Mouse (Mus musculus) heart, embryonic 16.5 days (tissue): ENCODE results near the gene Ddn. TPM values are rescaled to one million over a fixed set of nuclear protein-coding genes. Genes with fewer than 3 reads are reported as not detected.
A peak's percentile ranks its signal among the peaks of the same experiment; 100 is the strongest.

Source experiments
- ATAC-seq: fragments of 200-750 bp; cut with Nextera tagmentation; replicated peaks from 2 replicates; pipeline ENCODE4 v1.8.0; 2017; ENCODE audit warnings: moderate number of reproducible peaks; ENCODE audit not compliant: insufficient read depth, low FRiP score; ENCODE audit errors: extremely low read depth
- H3K27ac ChIP-seq: fragments of 300-500 bp; sonication (generic); 2 replicates; pipeline ENCODE4 v1.5.1; 2014; ENCODE audit warnings: mild to moderate bottlenecking, low read length, control low read depth, moderate library complexity
- H3K27me3 ChIP-seq: fragments of 300-500 bp; sonication (generic); 2 replicates; pipeline ENCODE4 v1.6.1; 2014; ENCODE audit warnings: low read length, mixed read lengths; ENCODE audit not compliant: control insufficient read depth, insufficient read depth
- H3K36me3 ChIP-seq: fragments of 300-500 bp; sonication (generic); 2 replicates; pipeline ENCODE4 v1.6.1; 2014; ENCODE audit not compliant: control insufficient read depth, insufficient read depth
- H3K4me1 ChIP-seq: fragments of 300-500 bp; sonication (generic); 2 replicates; pipeline ENCODE4 v1.6.1; 2014; ENCODE audit warnings: low read length, mixed read lengths; ENCODE audit not compliant: control insufficient read depth, insufficient read depth
- H3K4me2 ChIP-seq: fragments of 300-500 bp; sonication (generic); 2 replicates; pipeline ENCODE4 v1.6.1; 2014; ENCODE audit warnings: low read depth, mild to moderate bottlenecking, control low read depth, low read length
- H3K4me3 ChIP-seq: fragments of 300-500 bp; sonication (generic); 2 replicates; pipeline ENCODE4 v1.5.1; 2014; ENCODE audit warnings: mild to moderate bottlenecking, control low read depth, low read length
- H3K9ac ChIP-seq: fragments of 300-500 bp; sonication (generic); 2 replicates; pipeline ENCODE4 v1.6.1; 2014; ENCODE audit warnings: low read length, control low read depth
- H3K9me3 ChIP-seq: fragments of 300-500 bp; sonication (generic); replicated peaks from 2 replicates; pipeline ENCODE4 v1.6.1; 2016; ENCODE audit warnings: low read length; ENCODE audit not compliant: control insufficient read depth
- WGBS: fragments of 180-500 bp; shearing (Covaris S2); extraction: QIAGEN DNeasy Blood & Tissue Kit; methylation state at CpG from one replicate; pipeline ENCODE4 v1.1.7; 2014; 5-methylcytosine and 5-hydroxymethylcytosine counted together
- polyA plus RNA-seq: library from polyadenylated mRNA; unstranded; fragments of >200 nt; fragmentation: Nextera tagmentation; extraction: Ambion mirVana; gene quantifications from 2 replicates; pipeline ENCODE4 v1.2.1, GENCODE M21; 2015

Gene Ddn
- polyA plus RNA-seq, 1 experiment from 2014 or later: 0.32 TPM

DNA sequence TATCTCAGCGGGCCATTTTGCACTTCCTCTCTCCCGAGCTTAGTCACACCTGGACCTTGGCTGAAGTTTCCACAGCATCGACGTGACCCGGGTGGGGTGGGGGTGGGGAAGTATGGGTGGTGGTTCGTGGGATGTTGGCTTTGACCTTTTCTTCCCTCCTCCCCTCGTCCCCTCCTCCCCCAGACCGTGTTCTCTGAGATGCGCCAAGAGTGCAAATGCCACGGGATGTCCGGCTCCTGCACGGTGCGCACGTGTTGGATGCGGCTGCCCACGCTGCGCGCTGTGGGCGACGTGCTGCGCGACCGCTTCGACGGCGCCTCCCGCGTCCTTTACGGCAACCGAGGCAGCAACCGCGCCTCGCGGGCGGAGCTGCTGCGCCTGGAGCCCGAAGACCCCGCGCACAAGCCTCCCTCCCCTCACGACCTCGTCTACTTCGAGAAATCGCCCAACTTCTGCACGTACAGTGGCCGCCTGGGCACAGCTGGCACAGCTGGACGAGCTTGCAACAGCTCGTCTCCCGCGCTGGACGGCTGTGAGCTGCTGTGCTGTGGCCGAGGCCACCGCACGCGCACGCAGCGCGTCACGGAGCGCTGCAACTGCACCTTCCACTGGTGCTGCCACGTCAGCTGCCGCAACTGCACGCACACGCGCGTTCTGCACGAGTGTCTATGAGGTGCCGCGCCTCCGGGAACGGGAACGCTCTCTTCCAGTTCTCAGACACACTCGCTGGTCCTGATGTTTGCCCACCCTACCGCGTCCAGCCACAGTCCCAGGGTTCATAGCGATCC lies 16.9 kb downstream of the Ddn start:
- no peak overlapping the region for H3K27ac ChIP-seq
- no peaks in the 10 kb centered on the region for H3K9me3 ChIP-seq
- ATAC-seq: no peak
- no peaks in the 10 kb centered on the region for H3K36me3 ChIP-seq
- peak overlapping the region; percentile 43 for H3K4me2 ChIP-seq
- H3K9ac ChIP-seq: 0 out of 2 replicates have a peak overlapping the region, but pooled peaks have one; percentile 4
- peaks cover 37% of the 10 kb centered on the region for H3K4me1 ChIP-seq
- H3K4me3 ChIP-seq: peak overlapping the region; percentile 35
- WGBS: 2% methylated on average over 75 of the region's 75 CpGs
- H3K27me3 ChIP-seq: peaks cover 97% of the 10 kb centered on the region

GRCm38 (mm10) chr15:98791771-98792170 lies 17.5 kb downstream of the Ddn start:
- ATAC-seq: no peak
- Histone ChIP-seq H3K27ac (no peak overlapping the region), H3K4me3 (peak overlapping the region; percentile 48), H3K4me1 (peaks cover 32% of the 10 kb centered on the region), H3K9me3 (no peaks in the 10 kb centered on the region), H3K4me2 (peak overlapping the region; percentile 37; the same call in 1 of the 2 replicates), H3K36me3 (no peaks in the 10 kb centered on the region), H3K27me3 (peaks cover 96% of the 10 kb centered on the region), H3K9ac (no peak overlapping the region)
- WGBS: 2% methylated on average over 23 of the region's 23 CpGs

GRCm38 (mm10) chr15:98791221-98791620 lies 18.1 kb downstream of the Ddn start:
- H3K4me3 ChIP-seq: peak overlapping the region; percentile 48
- WGBS: 1% methylated on average over 12 of the region's 12 CpGs
- H3K36me3 ChIP-seq: no peaks in the 10 kb centered on the region
- H3K9me3 ChIP-seq: no peaks in the 10 kb centered on the region
- H3K27ac ChIP-seq: no peak overlapping the region
- peak overlapping the region; percentile 61 for H3K4me2 ChIP-seq
- peaks cover 27% of the 10 kb centered on the region for H3K4me1 ChIP-seq
- no peak for ATAC-seq
- H3K9ac ChIP-seq: 0 out of 2 replicates have a peak overlapping the region, but pooled peaks have one; percentile 33
- peaks cover 95% of the 10 kb centered on the region for H3K27me3 ChIP-seq

DNA sequence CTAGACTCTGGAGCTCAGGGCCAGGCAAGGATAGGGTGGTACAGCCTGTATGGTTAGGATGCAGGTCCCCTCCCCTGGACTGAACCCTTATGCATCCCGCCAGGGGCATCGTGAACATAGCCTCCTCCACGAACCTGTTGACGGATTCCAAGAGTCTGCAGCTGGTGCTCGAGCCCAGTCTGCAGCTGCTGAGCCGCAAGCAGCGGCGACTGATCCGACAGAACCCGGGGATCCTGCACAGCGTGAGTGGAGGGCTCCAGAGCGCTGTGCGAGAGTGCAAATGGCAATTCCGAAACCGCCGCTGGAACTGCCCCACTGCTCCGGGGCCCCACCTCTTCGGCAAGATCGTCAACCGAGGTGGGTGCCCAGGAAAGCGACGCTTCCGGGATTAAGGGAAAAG lies 18.5 kb downstream of the Ddn start:
- no peak overlapping the region for H3K27ac ChIP-seq
- no peaks in the 10 kb centered on the region for H3K36me3 ChIP-seq
- H3K9ac ChIP-seq: 0 out of 2 replicates have a peak overlapping the region, but pooled peaks have one; percentile 33
- H3K4me3 ChIP-seq: peak overlapping the region; percentile 48
- 2% methylated on average over 23 of the region's 23 CpGs for WGBS
- H3K4me1 ChIP-seq: peaks cover 27% of the 10 kb centered on the region
- H3K4me2 ChIP-seq: peak overlapping the region; percentile 61
- no peak for ATAC-seq
- peaks cover 91% of the 10 kb centered on the region for H3K27me3 ChIP-seq
- H3K9me3 ChIP-seq: 0 out of 2 replicates have a peak, but pooled peaks cover 2% of the 10 kb centered on the region

- no peak for ATAC-seq
- 0 out of 2 replicates have a peak, but pooled peaks cover 4% of the 10 kb centered on the region for H3K9me3 ChIP-seq
These were observed 19.4 kb downstream of the Ddn start, which contains the start of gene Wnt1 for GRCm38 (mm10) chr15:98789661-98790535. Wnt1 (plus strand) TSS chr15:98789857.

DNA sequence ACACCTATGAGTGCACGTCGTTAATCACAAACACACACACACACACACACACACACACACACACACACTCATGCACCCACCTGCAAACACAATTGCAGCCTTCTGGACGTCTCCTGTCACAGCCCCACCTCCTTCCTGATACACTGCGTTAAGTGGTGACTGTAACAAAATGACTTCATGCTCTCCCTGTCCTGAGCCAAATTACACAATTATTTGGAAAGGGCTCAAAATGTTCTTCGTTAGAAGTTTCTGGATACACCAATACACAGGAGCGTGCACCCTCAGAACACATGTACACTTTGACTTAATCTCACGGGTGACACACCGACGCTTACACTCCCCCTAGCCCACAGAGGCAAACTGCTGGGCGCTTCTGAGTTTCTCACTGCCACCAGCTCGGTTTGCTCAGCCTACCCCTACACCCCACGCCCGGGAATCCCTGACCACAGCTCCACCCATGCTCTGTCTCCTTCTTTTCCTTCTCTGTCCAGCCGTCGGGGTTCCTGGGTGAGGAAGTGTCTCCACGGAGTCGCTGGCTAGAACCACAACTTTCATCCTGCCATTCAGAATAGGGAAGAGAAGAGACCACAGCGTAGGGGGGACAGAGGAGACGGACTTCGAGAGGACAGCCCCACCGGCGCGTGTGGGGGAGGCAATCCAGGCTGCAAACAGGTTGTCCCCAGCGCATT lies 20.2 kb downstream of the Ddn start:
- no peaks in the 10 kb centered on the region for H3K36me3 ChIP-seq
- ATAC-seq: no peak
- 0 out of 2 replicates have a peak overlapping the region, but pooled peaks have one; percentile 23 for H3K4me2 ChIP-seq
- no peak overlapping the region for H3K4me3 ChIP-seq
- H3K9me3 ChIP-seq: 0 out of 2 replicates have a peak, but pooled peaks cover 4% of the 10 kb centered on the region
- H3K27ac ChIP-seq: no peak overlapping the region
- H3K27me3 ChIP-seq: peaks cover 74% of the 10 kb centered on the region
- H3K9ac ChIP-seq: no peak overlapping the region
- 12% methylated on average over 24 of the region's 24 CpGs for WGBS
- H3K4me1 ChIP-seq: peaks cover 27% of the 10 kb centered on the region

More at GRCm38 (mm10) chr15:98789661-98790535, 19.4 kb downstream of the Ddn start, which contains the start of gene Wnt1:
- H3K4me3 ChIP-seq: peak within 1 kb of the TSS; percentile 48
- 4% methylated on average over 51 of the region's 51 CpGs for WGBS
- no peak within 1 kb of the TSS for H3K27ac ChIP-seq
- no peaks in the 10 kb centered on the region for H3K36me3 ChIP-seq
- H3K4me1 ChIP-seq: peaks cover 27% of the 10 kb centered on the region
- H3K4me2 ChIP-seq: peak within 1 kb of the TSS; percentile 61
- 0 out of 2 replicates have a peak within 1 kb of the TSS, but pooled peaks have one; percentile 33 for H3K9ac ChIP-seq
- H3K27me3 ChIP-seq: peaks cover 82% of the 10 kb centered on the region

GRCm38 (mm10) chr15:98787930-98788329 lies 21.4 kb downstream of the Ddn start:
- Histone ChIP-seq H3K4me2 (no peak overlapping the region), H3K27me3 (peaks cover 62% of the 10 kb centered on the region), H3K27ac (no peak overlapping the region), H3K36me3 (no peaks in the 10 kb centered on the region), H3K4me3 (no peak overlapping the region), H3K9me3 (0 out of 2 replicates have a peak, but pooled peaks cover 4% of the 10 kb centered on the region), H3K4me1 (peaks cover 23% of the 10 kb centered on the region), H3K9ac (no peak overlapping the region)
- 43% methylated on average over 4 of the region's 4 CpGs for WGBS
- ATAC-seq: no peak

GRCm38 (mm10) chr15:98785744-98786143 lies 23.5 kb downstream of the Ddn start:
- 31% methylated on average over 7 of the region's 7 CpGs for WGBS
- ATAC-seq: no peak
- H3K27me3 ChIP-seq: peaks cover 51% of the 10 kb centered on the region
- peaks cover 5% of the 10 kb centered on the region for H3K4me1 ChIP-seq
- no peak overlapping the region for H3K9ac ChIP-seq
- no peak overlapping the region for H3K4me3 ChIP-seq
- H3K27ac ChIP-seq: no peak overlapping the region
- H3K9me3 ChIP-seq: 0 out of 2 replicates have a peak, but pooled peaks cover 4% of the 10 kb centered on the region
- H3K36me3 ChIP-seq: no peaks in the 10 kb centered on the region
- no peak overlapping the region for H3K4me2 ChIP-seq
